Mouse (Mus musculus): ENCODE results near the gene Itpka. TPM values are rescaled to one million over a fixed set of nuclear protein-coding genes. Genes with fewer than 3 reads are reported as not detected.

Itpka gene
- 4.4 TPM for polyA plus RNA-seq (2014; fragmentation: Illumina TruSeq; extraction: RNeasy Lipid Tissue Mini Kit (QIAGEN cat#74804); ENCODE audit: insufficient read depth, low read depth, low replicate concordance)

DNA sequence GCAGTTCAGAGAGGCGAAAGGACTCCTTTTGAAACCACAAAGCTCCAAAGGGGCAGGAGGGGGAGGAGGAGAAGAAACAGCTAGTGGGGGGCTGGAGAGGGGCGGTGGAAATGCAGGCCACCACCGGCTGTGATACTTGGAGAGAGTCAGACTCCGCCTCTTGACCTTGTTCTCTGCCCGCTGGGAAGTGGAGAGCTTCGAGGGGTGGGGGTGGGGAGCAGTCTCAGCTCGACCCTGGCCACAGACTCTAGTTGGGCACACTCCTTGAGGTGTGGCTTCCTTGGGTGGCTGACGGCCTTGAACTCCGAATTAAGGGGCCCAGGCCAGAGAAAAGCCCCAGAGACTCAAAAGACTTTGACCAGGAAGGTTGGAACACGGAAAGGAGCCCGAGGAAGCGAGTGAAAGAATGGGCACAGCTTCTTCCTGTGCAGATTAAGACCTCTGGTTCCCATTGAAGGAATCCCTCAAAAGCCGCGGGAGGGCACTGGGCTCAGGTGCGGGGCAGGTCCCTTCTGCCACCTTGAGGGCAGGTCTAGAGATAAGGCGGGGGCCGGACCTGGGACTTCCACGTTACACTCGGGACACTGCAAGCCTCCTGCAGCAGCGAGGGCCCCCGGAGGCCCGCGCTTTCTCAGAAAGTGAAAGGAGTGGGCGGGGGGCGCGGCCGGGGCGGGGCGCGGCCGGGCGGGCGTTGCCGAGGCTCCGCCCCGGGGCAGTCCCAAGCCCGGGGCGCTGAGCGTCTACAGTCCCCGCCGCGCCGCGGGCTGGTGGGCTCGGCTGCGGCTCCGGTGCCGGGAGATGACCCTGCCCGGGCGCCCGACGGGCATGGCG, at the start of gene Itpka:
TSS of gene Itpka (plus strand) at position 757 of the 831 bp plus-strand sequence.

DNA sequence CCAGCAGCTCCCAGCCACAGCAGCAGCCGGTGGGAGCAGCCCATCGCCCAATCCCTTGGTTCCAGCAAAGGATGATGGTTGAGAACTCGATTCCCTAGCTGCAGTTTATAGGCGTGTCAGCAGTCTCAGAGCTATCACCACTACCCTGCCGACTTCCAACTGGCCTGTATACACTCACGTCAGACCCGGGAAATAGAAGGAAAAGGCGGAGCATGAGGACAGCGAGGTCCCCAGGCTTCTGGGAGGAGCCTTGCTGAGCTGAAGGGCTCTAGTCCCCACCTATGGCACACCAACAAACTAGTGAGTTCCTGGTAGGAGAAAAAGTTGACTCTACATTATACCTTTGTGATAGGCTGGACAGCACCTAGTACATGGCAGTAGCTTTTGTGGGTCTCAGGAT, 18.1 kb downstream of the Itpka start, which contains the start of gene Ltk:
TSS of gene Ltk (minus strand) at position 181 of the 400 bp plus-strand sequence.

DNA sequence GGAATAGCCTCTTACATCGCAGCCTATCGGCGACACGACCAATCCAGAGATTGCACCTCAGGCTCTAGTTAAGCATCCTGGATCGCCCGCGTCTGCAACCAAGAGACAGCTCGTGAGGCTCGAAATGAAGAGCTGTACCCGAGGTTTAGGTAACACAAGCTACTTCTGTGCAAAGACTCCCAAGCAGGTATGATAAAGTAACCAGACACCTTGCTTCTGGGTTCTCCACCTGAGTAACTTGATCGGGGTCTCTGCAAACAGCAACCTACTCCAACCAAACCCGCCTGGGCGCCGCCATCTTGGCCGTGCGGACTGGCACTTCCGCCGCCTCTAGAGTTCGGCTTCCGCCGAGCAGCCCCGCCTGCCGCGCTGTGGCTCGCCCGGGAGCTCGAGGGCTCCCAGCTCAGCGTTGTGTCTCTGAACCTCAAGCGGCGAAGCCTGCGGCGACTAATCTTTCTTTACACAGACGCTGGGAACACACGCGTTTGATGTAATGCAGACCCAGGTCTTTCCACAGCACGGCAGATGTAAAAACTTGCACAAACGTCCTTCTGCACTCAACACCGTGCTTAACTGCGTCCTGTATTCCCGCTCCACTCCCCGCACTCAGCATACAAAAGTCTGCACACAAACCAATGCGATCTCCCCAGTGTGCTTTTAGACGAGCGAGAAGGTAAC, 45.2 kb downstream of the Itpka start, which contains the start of gene Rpap1:
TSS of gene Rpap1 (minus strand) at position 332 of the 678 bp plus-strand sequence.

DNA sequence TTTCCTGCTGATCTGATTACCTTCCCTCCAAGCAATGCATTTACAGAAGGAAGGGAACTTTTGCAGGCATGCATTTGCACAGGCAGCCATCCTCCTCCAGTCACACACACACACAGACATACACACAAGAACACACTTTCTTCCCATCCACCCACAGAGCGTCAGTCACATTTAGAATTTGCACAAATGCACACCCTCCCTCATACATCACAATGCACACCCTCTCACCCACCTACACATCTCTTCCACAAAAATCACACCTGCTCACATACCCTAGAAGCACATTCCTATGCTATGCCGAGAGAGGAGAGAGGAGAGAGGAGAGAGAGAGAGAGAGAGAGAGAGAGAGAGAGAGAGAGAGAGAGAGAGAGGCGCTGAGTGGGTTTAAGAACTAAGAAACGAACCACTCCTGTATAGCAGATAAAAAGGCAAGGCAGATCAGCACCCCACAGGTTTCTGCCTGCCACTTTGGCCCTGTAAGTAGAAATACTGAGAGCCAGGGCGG, 55.2 kb downstream of the Itpka start, which contains the start of gene Tyro3:
TSS of gene Tyro3 (plus strand) at position 455 of the 505 bp plus-strand sequence.

Other genes with a start within 250 kb of the Itpka start
- 0.22 TPM for gene Exd1, start 194.7 kb upstream of the Itpka start, polyA plus RNA-seq (2014; fragmentation: Illumina TruSeq; extraction: RNeasy Lipid Tissue Mini Kit (QIAGEN cat#74804); ENCODE audit: insufficient read depth, low read depth, low replicate concordance)
- gene Chp1, start 194.6 kb upstream of the Itpka start, polyA plus RNA-seq (2014; fragmentation: Illumina TruSeq; extraction: RNeasy Lipid Tissue Mini Kit (QIAGEN cat#74804); ENCODE audit: insufficient read depth, low read depth, low replicate concordance) = 84.6 TPM
- 0.79 TPM for gene Nusap1, start 124.0 kb upstream of the Itpka start, polyA plus RNA-seq (2014; fragmentation: Illumina TruSeq; extraction: RNeasy Lipid Tissue Mini Kit (QIAGEN cat#74804); ENCODE audit: insufficient read depth, low read depth, low replicate concordance)
- 0.23 TPM for gene Oip5, start 123.9 kb upstream of the Itpka start, polyA plus RNA-seq (2014; fragmentation: Illumina TruSeq; extraction: RNeasy Lipid Tissue Mini Kit (QIAGEN cat#74804); ENCODE audit: insufficient read depth, low read depth, low replicate concordance)
- gene Ndufaf1, start 79.5 kb upstream of the Itpka start, polyA plus RNA-seq (2014; fragmentation: Illumina TruSeq; extraction: RNeasy Lipid Tissue Mini Kit (QIAGEN cat#74804); ENCODE audit: insufficient read depth, low read depth, low replicate concordance) = 15.6 TPM
- gene Rtf1, start 67.3 kb upstream of the Itpka start, polyA plus RNA-seq (2014; fragmentation: Illumina TruSeq; extraction: RNeasy Lipid Tissue Mini Kit (QIAGEN cat#74804); ENCODE audit: insufficient read depth, low read depth, low replicate concordance) = 11.1 TPM
- 1.5 TPM for gene Ltk, start 18.1 kb downstream of the Itpka start, polyA plus RNA-seq (2014; fragmentation: Illumina TruSeq; extraction: RNeasy Lipid Tissue Mini Kit (QIAGEN cat#74804); ENCODE audit: insufficient read depth, low read depth, low replicate concordance)
- 3.6 TPM for gene Rpap1, start 45.2 kb downstream of the Itpka start, polyA plus RNA-seq (2014; fragmentation: Illumina TruSeq; extraction: RNeasy Lipid Tissue Mini Kit (QIAGEN cat#74804); ENCODE audit: insufficient read depth, low read depth, low replicate concordance)
- 6.3 TPM for gene Tyro3, start 55.4 kb downstream of the Itpka start, polyA plus RNA-seq (2014; fragmentation: Illumina TruSeq; extraction: RNeasy Lipid Tissue Mini Kit (QIAGEN cat#74804); ENCODE audit: insufficient read depth, low read depth, low replicate concordance)
- gene Mga, start 154.9 kb downstream of the Itpka start, polyA plus RNA-seq (2014; fragmentation: Illumina TruSeq; extraction: RNeasy Lipid Tissue Mini Kit (QIAGEN cat#74804); ENCODE audit: insufficient read depth, low read depth, low replicate concordance) = 3.7 TPM
- 4.3 TPM for gene Mapkbp1, start 230.4 kb downstream of the Itpka start, polyA plus RNA-seq (2014; fragmentation: Illumina TruSeq; extraction: RNeasy Lipid Tissue Mini Kit (QIAGEN cat#74804); ENCODE audit: insufficient read depth, low read depth, low replicate concordance)